Mouse (Mus musculus) E14TG2a.4 (cell line): ENCODE data around the gene Osbpl3.

Experiments used
- CTCF ChIP-seq: conservative IDR thresholded peaks from 2 replicates; pipeline ENCODE4 v1.5.1; 2014; ENCODE audit warnings: low read length
- NANOG ChIP-seq: IDR thresholded peaks from 2 replicates; pipeline ENCODE4 v1.6.1; 2014; ENCODE audit warnings: borderline replicate concordance, low read length, mixed read lengths

- TF ChIP-seq CTCF, result no peak
- no peak for TF ChIP-seq NANOG
Observed at GRCm38 (mm10) chr6:50489380-50489779, 33.4 kb upstream of the Osbpl3 start.
